Comparison of ENCODE assay signal across 18 mouse cellular contexts in genomic region chr8:106643100-106643499, GRCm38 (mm10). TPM values are rescaled to one million over a fixed set of nuclear protein-coding genes. Genes with fewer than 3 reads are reported as not detected.
DNase-seq lines count a peak whose midpoint lies in the region; ATAC-seq and TF ChIP-seq lines count a peak whose summit lies in the region.
"Had no signal": no experiment of that assay in that cellular context is flagged by ENCODE, and none has a peak within 500 bp of the region (broad histone marks: within the 10 kb centered on the region; RNA-seq: fewer than 3 reads in every experiment).

No protein-coding gene starts in this region.

- TF ChIP-seq POLR2A in MEL (IDR thresholded peaks at IDR 0.05; ENCODE audit: control insufficient read depth in 1 of 2, insufficient read depth in 1 of 2, low read depth in 1 of 2, low read length in 2 of 2, poor library complexity in 1 of 2) = no peak

- no peak for TF ChIP-seq RAD21 in MEL (IDR thresholded peaks at IDR 0.05; ENCODE audit: low read depth, low read length)

- H3K9ac ChIP-seq in MEL (ENCODE audit: control insufficient read depth, low read depth, low read length, poor library complexity, severe bottlenecking) = no peak overlapping the region
- H3K9ac ChIP-seq in midbrain, postnatal 0 days (replicated peaks; ENCODE audit: low read length, poor library complexity, severe bottlenecking) = no peak overlapping the region
- H3K9ac ChIP-seq: neural tube, embryonic 13.5 days had no signal

- ATAC-seq in megakaryocyte, adult 5-6 weeks (ENCODE audit: poor library complexity, severe bottlenecking) = peak; percentile 83
- ATAC-seq in midbrain, postnatal 0 days (ENCODE audit: low FRiP score) = no peak

- H3K4me3 ChIP-seq in MEL (ENCODE audit: control insufficient read depth in 1 of 2, insufficient read depth in 1 of 2, low read depth in 2 of 2, low read length in 2 of 2) = no peak overlapping the region
- H3K4me3 ChIP-seq in midbrain, postnatal 0 days (ENCODE audit: low read depth, low read length) = no peak overlapping the region
- H3K4me3 ChIP-seq: heart, embryonic 10.5 days; layer of hippocampus, adult 2 months; neural tube, embryonic 13.5 days had no signal

- no peaks in the 10 kb centered on the region for H3K79me2 ChIP-seq in MEL (ENCODE audit: control insufficient read depth, insufficient read depth, low read length, poor library complexity)

- 90% methylated on average over 4 of the region's 4 CpGs for WGBS in midbrain, postnatal 0 days

- no peaks in the 10 kb centered on the region for H3K9me3 ChIP-seq in MEL (replicated peaks; ENCODE audit: insufficient read depth, low read length)
- H3K9me3 ChIP-seq in midbrain, postnatal 0 days (ENCODE audit: low read length) = no peaks in the 10 kb centered on the region
- H3K9me3 ChIP-seq: heart, embryonic 10.5 days; neural tube, embryonic 13.5 days had no signal

- peaks cover 0 to 2% of the 10 kb centered on the region in 2 experiments; a peak in 1 of 4 replicates for H3K36me3 ChIP-seq in MEL (ENCODE audit: control insufficient read depth in 1 of 2, insufficient read depth in 2 of 2, low read length in 2 of 2)
- no peaks in the 10 kb centered on the region for H3K36me3 ChIP-seq in midbrain, postnatal 0 days (ENCODE audit: insufficient read depth, low read length)
- H3K36me3 ChIP-seq: heart, embryonic 10.5 days; neural tube, embryonic 13.5 days had no signal

- TF ChIP-seq EP300 in MEL (IDR thresholded peaks at IDR 0.05; ENCODE audit: low read depth in 1 of 2, low read length in 2 of 2) = peak in 1 of 2 experiments; percentile 40; a peak in 2 of 4 replicates

- H3K4me2 ChIP-seq in midbrain, postnatal 0 days (ENCODE audit: low read depth, low read length, poor library complexity, severe bottlenecking) = no peak overlapping the region
- H3K4me2 ChIP-seq: neural tube, embryonic 13.5 days had no signal

- H3K27ac ChIP-seq in MEL (ENCODE audit: control insufficient read depth, low read depth, low read length) = peak overlapping the region; percentile 15; the same call in 1 of the 2 replicates
- H3K27ac ChIP-seq in midbrain, postnatal 0 days (ENCODE audit: low read depth, low read length) = no peak overlapping the region
- H3K27ac ChIP-seq: heart, embryonic 10.5 days; layer of hippocampus, adult 2 months; macrophage; neural tube, embryonic 13.5 days had no signal

- TF ChIP-seq CTCF in MEL (IDR thresholded peaks at IDR 0.05 in 2 of 3, conservative IDR thresholded peaks at IDR 0.05 in 1 of 3; ENCODE audit: control insufficient read depth in 1 of 3, insufficient read depth in 1 of 3, low read depth in 2 of 3, low read length in 3 of 3, poor library complexity in 1 of 3, severe bottlenecking in 1 of 3) = no peak
- TF ChIP-seq CTCF in midbrain, postnatal 0 days (IDR thresholded peaks at IDR 0.05) = no peak

- no peaks in the 10 kb centered on the region for H3K27me3 ChIP-seq in MEL (ENCODE audit: control insufficient read depth in 1 of 2, insufficient read depth in 2 of 2, low read length in 2 of 2)
- no peaks in the 10 kb centered on the region for H3K27me3 ChIP-seq in midbrain, postnatal 0 days (ENCODE audit: insufficient read depth, low read length)
- H3K27me3 ChIP-seq: neural tube, embryonic 13.5 days had no signal

- peak; percentile 49 for DNase-seq in lung, postnatal 36 days
- DNase-seq in lung, postnatal 4 days = no peak
- peak; percentile 72 for DNase-seq in MEL (ENCODE audit: low read depth, low spot score)
- peak; percentile 25 for DNase-seq in thymus, postnatal 25 days
- DNase-seq in midbrain, postnatal 0 days (ENCODE audit: low spot score) = no peak
- no peak for DNase-seq in kidney, adult 8-10 months
- no peak for DNase-seq in cerebellum, adult 11 months
- DNase-seq: cerebellum, postnatal 10 days; gastrocnemius, postnatal 14 days; heart, postnatal 36 days; lung, adult 18-20 months; midbrain, embryonic 14.5 days; right cerebral cortex, postnatal 4 days had no signal

- peaks cover 4 to 6% of the 10 kb centered on the region in 2 experiments for H3K4me1 ChIP-seq in MEL (ENCODE audit: control insufficient read depth in 1 of 2, insufficient read depth in 2 of 2, low read length in 2 of 2)
- no peaks in the 10 kb centered on the region for H3K4me1 ChIP-seq in midbrain, postnatal 0 days (ENCODE audit: insufficient read depth, low read length)
- H3K4me1 ChIP-seq: neural tube, embryonic 13.5 days had no signal

TF ChIP-seq in MEL, 35 proteins besides CTCF, POLR2A, EP300 and RAD21:
- TF ChIP-seq POLR2AphosphoS2 (IDR thresholded peaks at IDR 0.05; ENCODE audit: low read length) (no peak), ELF1 (IDR thresholded peaks at IDR 0.05; ENCODE audit: low read depth, low read length) (peak; percentile 34; the same call in 1 of the 2 replicates), E2F4 (IDR thresholded peaks at IDR 0.05; ENCODE audit: borderline replicate concordance, low read depth, low read length) (no peak), TBP (IDR thresholded peaks at IDR 0.05; ENCODE audit: low read depth, low read length) (no peak), GABPA (IDR thresholded peaks at IDR 0.05; ENCODE audit: low read depth, low read length) (no peak), SIN3A (IDR thresholded peaks at IDR 0.05; ENCODE audit: low read length) (no peak), MXI1 (IDR thresholded peaks at IDR 0.05; ENCODE audit: low read depth, low read length) (peak; percentile 70), TCF12 (IDR thresholded peaks at IDR 0.05; ENCODE audit: low read depth, low read length) (0 out of 2 replicates have a peak, but pooled peaks have one; percentile 16)

RNA-seq across cellular contexts. Expression of gene Tango6, which starts 39.8 kb away (rescaled TPM):
- total RNA-seq in MEL (2012; rRNA removed) = 3.0 and 3.3 TPM in 2 replicates
- 1 to 10 TPM in 1 of 2 experiments, not detected in 1; 6.1 TPM for polyA plus RNA-seq in MEL (2012; ENCODE audit: insufficient read depth in 1 of 2, insufficient read length in 2 of 2, low read depth in 1 of 2, low replicate concordance in 2 of 2, missing spikeins in 1 of 2)
- total RNA-seq in megakaryocyte, adult 5-6 weeks (2015) = 2.5 and 3.5 TPM in 2 replicates
- total RNA-seq in megakaryocyte, adult 5-6 weeks (2017) = 3.6 and 6.1 TPM in 2 replicates
- 6.1 and 7.3 TPM in 2 replicates for total RNA-seq in midbrain, postnatal 0 days (2014; rRNA removed)
- 3.0 and 3.1 TPM in 2 replicates for polyA plus RNA-seq in midbrain, postnatal 0 days (2015; fragmentation: Nextera tagmentation; extraction: Ambion mirVana)

RNA-seq across cellular contexts. Expression of gene Cdh1, which starts 39.9 kb away (rescaled TPM):
- not detected in 2 replicates for total RNA-seq in MEL (2012; rRNA removed)
- not detected for polyA plus RNA-seq in MEL (2012; ENCODE audit: insufficient read depth in 1 of 2, insufficient read length in 2 of 2, low read depth in 1 of 2, low replicate concordance in 2 of 2, missing spikeins in 1 of 2)
- total RNA-seq in megakaryocyte, adult 5-6 weeks (2015) = 6.2 and 8.0 TPM in 2 replicates
- 5.2 and 7.0 TPM in 2 replicates for total RNA-seq in megakaryocyte, adult 5-6 weeks (2017)
- total RNA-seq in midbrain, postnatal 0 days (2014; rRNA removed) = 7.9 and 8.8 TPM in 2 replicates
- polyA plus RNA-seq in midbrain, postnatal 0 days (2015; fragmentation: Nextera tagmentation; extraction: Ambion mirVana) = 6.4 and 6.9 TPM in 2 replicates
- total RNA-seq: heart, postnatal 36 days had no signal

Comparison
In these comparisons a context has a peak if more than half of its experiments do, and no peak if none do; other contexts are left out.
1. DNase-seq: peak in lung, postnatal 36 days (single experiment), MEL (single experiment) and thymus, postnatal 25 days (single experiment); none in lung, postnatal 4 days (0 of 2), midbrain, postnatal 0 days (single experiment), kidney, adult 8-10 months (0 of 2) and cerebellum, adult 11 months (single experiment).